Mouse (Mus musculus) CH12.LX (cell line): ENCODE measurements around the gene Zfp276. TPM values are rescaled to one million over a fixed set of nuclear protein-coding genes. Genes with fewer than 3 reads are reported as not detected.

Experiments used
- BHLHE40 ChIP-seq: IDR thresholded peaks from 2 replicates; pipeline ENCODE4 v1.6.1; 2011; ENCODE audit warnings: mild to moderate bottlenecking, low read depth, low read length, improper control_type of control experiment
- CHD1 ChIP-seq: IDR thresholded peaks from 2 replicates; pipeline ENCODE4 v1.6.1; 2012; ENCODE audit warnings: low read depth, low read length, improper control_type of control experiment, inconsistent platforms
- CHD2 ChIP-seq: IDR thresholded peaks from 2 replicates; pipeline ENCODE4 v1.6.1; 2011; ENCODE audit warnings: low read length, improper control_type of control experiment
- EP300 ChIP-seq: IDR thresholded peaks from 2 replicates; pipeline ENCODE4 v1.6.1; 2011; ENCODE audit warnings: low read length, improper control_type of control experiment
- ETS1 ChIP-seq: conservative IDR thresholded peaks from 2 replicates; pipeline ENCODE4 v1.6.1; 2012; ENCODE audit warnings: low read depth, mild to moderate bottlenecking, inconsistent platforms, low read length, improper control_type of control experiment, moderate library complexity
- GABPA ChIP-seq: IDR thresholded peaks from 2 replicates; pipeline ENCODE4 v1.6.1; 2012; ENCODE audit warnings: low read depth, low read length, improper control_type of control experiment, inconsistent platforms; ENCODE audit not compliant: insufficient replicate concordance
- KAT2A ChIP-seq: IDR thresholded peaks from 2 replicates; pipeline ENCODE4 v1.6.1; 2012; ENCODE audit warnings: low read length, improper control_type of control experiment, inconsistent platforms; ENCODE audit not compliant: insufficient replicate concordance
- MAFK ChIP-seq: IDR thresholded peaks from 2 replicates; pipeline ENCODE4 v1.6.1; 2011; ENCODE audit warnings: low read length, improper control_type of control experiment; ENCODE audit not compliant: insufficient replicate concordance
- MEF2A ChIP-seq: IDR thresholded peaks from 2 replicates; pipeline ENCODE4 v1.6.1; 2014; ENCODE audit warnings: low read depth, mild to moderate bottlenecking, inconsistent platforms, low read length, improper control_type of control experiment, borderline replicate concordance
- NELFE ChIP-seq: IDR thresholded peaks from 2 replicates; pipeline ENCODE4 v1.6.1; 2011; ENCODE audit warnings: low read depth, low read length, improper control_type of control experiment
- NRF1 ChIP-seq: IDR thresholded peaks from 2 replicates; pipeline ENCODE4 v1.6.1; 2014; ENCODE audit warnings: low read depth, mild to moderate bottlenecking, inconsistent platforms, low read length, improper control_type of control experiment, moderate library complexity
- PAX5 ChIP-seq: IDR thresholded peaks from 2 replicates; pipeline ENCODE4 v1.6.1; 2012; ENCODE audit warnings: low read length, inconsistent platforms, mixed read lengths
- POLR2AphosphoS2 ChIP-seq: IDR thresholded peaks from 2 replicates; pipeline ENCODE4 v1.6.1; 2011; ENCODE audit warnings: low read depth, low read length, improper control_type of control experiment
- RAD21 ChIP-seq: IDR thresholded peaks from 2 replicates; pipeline ENCODE4 v1.6.1; 2011; ENCODE audit warnings: low read depth, mild to moderate bottlenecking, low read length, improper control_type of control experiment, moderate library complexity
- USF1 ChIP-seq: IDR thresholded peaks from 2 replicates; pipeline ENCODE4 v1.6.1; 2014; ENCODE audit warnings: low read depth, mild to moderate bottlenecking, inconsistent platforms, low read length, improper control_type of control experiment
- USF2 ChIP-seq: conservative IDR thresholded peaks from 2 replicates; pipeline ENCODE4 v1.6.1; 2011; ENCODE audit warnings: low read depth, low read length, improper control_type of control experiment
- ZC3H11A ChIP-seq: IDR thresholded peaks from 2 replicates; pipeline ENCODE4 v1.6.1; 2012; ENCODE audit warnings: low read depth, mild to moderate bottlenecking, inconsistent platforms, low read length, improper control_type of control experiment
- ZMIZ1 ChIP-seq: IDR thresholded peaks from 2 replicates; pipeline ENCODE4 v1.6.1; 2012; ENCODE audit warnings: low read depth, mild to moderate bottlenecking, inconsistent platforms, low read length, improper control_type of control experiment
- polyA plus RNA-seq: library from polyadenylated mRNA; unstranded; fragments of >175 nt; gene quantifications from 2 replicates; pipeline ENCODE4 v1.2.1, GENCODE M21; 2012; ENCODE audit warnings: low read depth; ENCODE audit not compliant: insufficient read length
- total RNA-seq, 2 experiments: library from RNA; depleted of rRNA; stranded (reverse); fragments of 300-350 nt in 1 of 2; fragments of >200 nt in 1 of 2; gene quantifications; 2 replicates each; pipeline ENCODE4 v1.2.3; 2012 to 2014

Zfp276 gene
- total and polyA plus RNA-seq, 3 experiments = 5.5 to 10.2 (median 8.7) TPM

GRCm38 (mm10) chr8:123318467-123318911 lies 64.5 kb downstream of the Zfp276 start, which contains the start of gene Fanca (continued):
- TF ChIP-seq ZC3H11A (no peak), CHD1 (peak; percentile 64; the same call in 1 of the 2 replicates), RAD21 (no peak), KAT2A (no peak), PAX5 (no peak), MAFK (no peak), ETS1 (no peak), USF1 (peak; percentile 74), POLR2AphosphoS2 (peak; percentile 77; the same call in 1 of the 2 replicates), CHD2 (no peak), GABPA (no peak), MEF2A (no peak), USF2 (peak; percentile 71), BHLHE40 (peak; percentile 60), NRF1 (peak; percentile 53; the same call in 1 of the 2 replicates), NELFE (peak; percentile 94), EP300 (no peak), ZMIZ1 (peak; percentile 92)

Other genes starting within 250 kb of the Zfp276 start
- 51.1 and 60.7 TPM in 2 replicates for gene Ankrd11, start 211.9 kb upstream of the Zfp276 start, total RNA-seq (2012; rRNA removed)
- gene Ankrd11, start 211.9 kb upstream of the Zfp276 start, total RNA-seq (2014; rRNA removed) = 37.4 and 37.7 TPM in 2 replicates
- gene Ankrd11, start 211.9 kb upstream of the Zfp276 start, polyA plus RNA-seq = 74.1 and 74.9 TPM in 2 replicates
- 32.8 and 35.2 TPM in 2 replicates for gene Spg7, start 191.3 kb upstream of the Zfp276 start, total RNA-seq (2012; rRNA removed)
- 20.8 and 21.2 TPM in 2 replicates for gene Spg7, start 191.3 kb upstream of the Zfp276 start, total RNA-seq (2014; rRNA removed)
- 26.1 and 35.8 TPM in 2 replicates for gene Spg7, start 191.3 kb upstream of the Zfp276 start, polyA plus RNA-seq
- gene Rpl13, start 151.8 kb upstream of the Zfp276 start, total RNA-seq (2012; rRNA removed) = 3,361 and 3,721 TPM in 2 replicates
- 2,646 and 2,709 TPM in 2 replicates for gene Rpl13, start 151.8 kb upstream of the Zfp276 start, total RNA-seq (2014; rRNA removed)
- gene Rpl13, start 151.8 kb upstream of the Zfp276 start, polyA plus RNA-seq = 973 and 1,610 TPM in 2 replicates
- 0.08 TPM in 1 of 2 replicates, not detected in the other for gene Cpne7, start 136.8 kb upstream of the Zfp276 start, total RNA-seq (2012; rRNA removed)
- not detected in 2 replicates for gene Cpne7, start 136.8 kb upstream of the Zfp276 start, total RNA-seq (2014; rRNA removed)
- gene Cpne7, start 136.8 kb upstream of the Zfp276 start, polyA plus RNA-seq = not detected in 2 replicates
- 0.25 and 0.68 TPM in 2 replicates for gene Sult5a1, start 95.9 kb upstream of the Zfp276 start, total RNA-seq (2012; rRNA removed)
- gene Sult5a1, start 95.9 kb upstream of the Zfp276 start, total RNA-seq (2014; rRNA removed) = not detected in 2 replicates
- gene Sult5a1, start 95.9 kb upstream of the Zfp276 start, polyA plus RNA-seq = not detected in 2 replicates
- not detected in 2 replicates for gene Dpep1, start 68.0 kb upstream of the Zfp276 start, total RNA-seq (2012; rRNA removed)
- not detected in 2 replicates for gene Dpep1, start 68.0 kb upstream of the Zfp276 start, total RNA-seq (2014; rRNA removed)
- gene Dpep1, start 68.0 kb upstream of the Zfp276 start, polyA plus RNA-seq = not detected in 2 replicates
- gene Chmp1a, start 41.4 kb upstream of the Zfp276 start, total RNA-seq (2012; rRNA removed) = 69.5 and 103 TPM in 2 replicates
- 80.8 and 83.2 TPM in 2 replicates for gene Chmp1a, start 41.4 kb upstream of the Zfp276 start, total RNA-seq (2014; rRNA removed)
- gene Chmp1a, start 41.4 kb upstream of the Zfp276 start, polyA plus RNA-seq = 67.0 and 67.5 TPM in 2 replicates
- gene Spata33, start 41.4 kb upstream of the Zfp276 start, total RNA-seq (2012; rRNA removed) = 0.38 and 0.46 TPM in 2 replicates
- gene Spata33, start 41.4 kb upstream of the Zfp276 start, total RNA-seq (2014; rRNA removed) = 0.35 and 0.36 TPM in 2 replicates
- gene Spata33, start 41.4 kb upstream of the Zfp276 start, polyA plus RNA-seq = 0.41 and 0.44 TPM in 2 replicates
- 33.7 and 35.7 TPM in 2 replicates for gene Cdk10, start 29.4 kb upstream of the Zfp276 start, total RNA-seq (2012; rRNA removed)
- 24.8 and 28.6 TPM in 2 replicates for gene Cdk10, start 29.4 kb upstream of the Zfp276 start, total RNA-seq (2014; rRNA removed)
- 33.9 and 38.0 TPM in 2 replicates for gene Cdk10, start 29.4 kb upstream of the Zfp276 start, polyA plus RNA-seq
- gene Spata2l, start 18.0 kb upstream of the Zfp276 start, total RNA-seq (2012; rRNA removed) = 2.1 and 2.3 TPM in 2 replicates
- 0.63 and 0.95 TPM in 2 replicates for gene Spata2l, start 18.0 kb upstream of the Zfp276 start, total RNA-seq (2014; rRNA removed)
- 1.4 and 1.9 TPM in 2 replicates for gene Spata2l, start 18.0 kb upstream of the Zfp276 start, polyA plus RNA-seq
- gene Vps9d1, start 153 bp downstream of the Zfp276 start, total RNA-seq (2012; rRNA removed) = 5.2 and 5.5 TPM in 2 replicates
- gene Vps9d1, start 153 bp downstream of the Zfp276 start, total RNA-seq (2014; rRNA removed) = 2.8 and 3.1 TPM in 2 replicates
- 6.3 and 9.7 TPM in 2 replicates for gene Vps9d1, start 153 bp downstream of the Zfp276 start, polyA plus RNA-seq
- 39.2 and 50.7 TPM in 2 replicates for gene Fanca, start 64.4 kb downstream of the Zfp276 start, total RNA-seq (2012; rRNA removed)
- gene Fanca, start 64.4 kb downstream of the Zfp276 start, total RNA-seq (2014; rRNA removed) = 21.9 and 26.7 TPM in 2 replicates
- 57.8 and 60.6 TPM in 2 replicates for gene Fanca, start 64.4 kb downstream of the Zfp276 start, polyA plus RNA-seq
- 2.3 and 2.9 TPM in 2 replicates for gene Spire2, start 78.5 kb downstream of the Zfp276 start, total RNA-seq (2012; rRNA removed)
- 0.96 and 1.1 TPM in 2 replicates for gene Spire2, start 78.5 kb downstream of the Zfp276 start, total RNA-seq (2014; rRNA removed)
- 2.3 and 2.6 TPM in 2 replicates for gene Spire2, start 78.5 kb downstream of the Zfp276 start, polyA plus RNA-seq
- 142 and 168 TPM in 2 replicates for gene Tcf25, start 119.6 kb downstream of the Zfp276 start, total RNA-seq (2012; rRNA removed)
- 204 and 207 TPM in 2 replicates for gene Tcf25, start 119.6 kb downstream of the Zfp276 start, total RNA-seq (2014; rRNA removed)
- gene Tcf25, start 119.6 kb downstream of the Zfp276 start, polyA plus RNA-seq = 393 and 396 TPM in 2 replicates
- 0.04 TPM in 1 of 2 replicates, not detected in the other for gene Mc1r, start 152.9 kb downstream of the Zfp276 start, total RNA-seq (2012; rRNA removed)
- gene Mc1r, start 152.9 kb downstream of the Zfp276 start, total RNA-seq (2014; rRNA removed) = not detected in 2 replicates
- gene Mc1r, start 152.9 kb downstream of the Zfp276 start, polyA plus RNA-seq = 0.07 TPM in 1 of 2 replicates, not detected in the other
- gene Tubb3, start 157.2 kb downstream of the Zfp276 start, total RNA-seq (2012; rRNA removed) = 1.8 and 3.1 TPM in 2 replicates
- 1.3 and 2.2 TPM in 2 replicates for gene Tubb3, start 157.2 kb downstream of the Zfp276 start, total RNA-seq (2014; rRNA removed)
- gene Tubb3, start 157.2 kb downstream of the Zfp276 start, polyA plus RNA-seq = 1.8 and 2.6 TPM in 2 replicates
- 19.9 and 20.9 TPM in 2 replicates for gene Def8, start 169.3 kb downstream of the Zfp276 start, total RNA-seq (2012; rRNA removed)
- gene Def8, start 169.3 kb downstream of the Zfp276 start, total RNA-seq (2014; rRNA removed) = 16.8 and 17.9 TPM in 2 replicates
- 22.4 and 23.3 TPM in 2 replicates for gene Def8, start 169.3 kb downstream of the Zfp276 start, polyA plus RNA-seq
- gene Afg3l1, start 223.7 kb downstream of the Zfp276 start, total RNA-seq (2012; rRNA removed) = 36.0 and 36.2 TPM in 2 replicates
- 16.4 and 20.3 TPM in 2 replicates for gene Afg3l1, start 223.7 kb downstream of the Zfp276 start, total RNA-seq (2014; rRNA removed)
- gene Afg3l1, start 223.7 kb downstream of the Zfp276 start, polyA plus RNA-seq = 47.6 and 48.0 TPM in 2 replicates